Mouse (Mus musculus) liver, postnatal 0 days (tissue): ENCODE data around the gene Slc12a8. TPM values are rescaled to one million over a fixed set of nuclear protein-coding genes. Genes with fewer than 3 reads are reported as not detected.

ENCODE experiments used
- ATAC-seq: fragments of 200-750 bp; cut with Nextera tagmentation; 2 replicates; pipeline ENCODE4 v1.8.0; 2017; ENCODE audit warnings: mild to moderate bottlenecking, moderate library complexity
- DNase-seq: peaks from one replicate; pipeline ENCODE4 v3.0.0-alpha.2; 2016
- H3K27ac ChIP-seq: fragments of 300-500 bp; sonication (generic); 2 replicates; pipeline ENCODE4 v1.5.1; 2014; ENCODE audit warnings: antibody characterized with exemption, moderate library complexity, mild to moderate bottlenecking, low read depth
- H3K27me3 ChIP-seq: fragments of 300-500 bp; sonication (generic); 2 replicates; pipeline ENCODE4 v1.6.1; 2014; ENCODE audit warnings: low read length, control low read depth, mixed read lengths; ENCODE audit not compliant: insufficient read depth
- H3K36me3 ChIP-seq: fragments of 300-500 bp; sonication (generic); replicated peaks from 2 replicates; pipeline ENCODE4 v1.6.1; 2014; ENCODE audit warnings: mild to moderate bottlenecking, control low read depth, low read length, moderate library complexity, mixed read lengths; ENCODE audit not compliant: insufficient read depth
- H3K4me1 ChIP-seq: fragments of 300-500 bp; sonication (generic); 2 replicates; pipeline ENCODE4 v1.6.1; 2014; ENCODE audit warnings: antibody characterized with exemption, mild to moderate bottlenecking, control low read depth; ENCODE audit not compliant: insufficient read depth
- H3K4me2 ChIP-seq: fragments of 300-500 bp; sonication (generic); 2 replicates; pipeline ENCODE4 v1.6.1; 2014; ENCODE audit warnings: low read depth, mild to moderate bottlenecking, low read length, moderate library complexity, mixed read lengths
- H3K4me3 ChIP-seq: fragments of 300-500 bp; sonication (generic); 2 replicates; pipeline ENCODE4 v1.5.1; 2014; ENCODE audit warnings: low read depth, low read length
- H3K9ac ChIP-seq: fragments of 300-500 bp; sonication (generic); replicated peaks from 2 replicates; pipeline ENCODE4 v1.6.1; 2014; ENCODE audit warnings: mild to moderate bottlenecking, moderate library complexity
- H3K9me3 ChIP-seq: fragments of 300-500 bp; sonication (generic); 2 replicates; pipeline ENCODE4 v1.6.1; 2016; ENCODE audit warnings: mild to moderate bottlenecking, control low read depth, low read length, mixed read lengths
- CTCF ChIP-seq: sonication (generic); IDR thresholded peaks from 2 replicates; pipeline ENCODE4 v1.5.1; 2016; ENCODE audit warnings: antibody characterized with exemption, low read depth
- EP300 ChIP-seq: IDR thresholded peaks from 2 replicates; pipeline ENCODE4 v1.6.1; 2016; ENCODE audit warnings: antibody characterized with exemption, low read depth, mild to moderate bottlenecking
- WGBS: fragments of 180-500 bp; shearing (Covaris S2); extraction: QIAGEN DNeasy Blood & Tissue Kit; methylation state at CpG from one replicate; pipeline ENCODE4 v1.1.7; 2014; ENCODE audit not compliant: insufficient replicate concordance; 5-methylcytosine and 5-hydroxymethylcytosine counted together
- polyA plus RNA-seq: library from polyadenylated mRNA; unstranded; fragments of >200 nt; fragmentation: Nextera tagmentation; extraction: Ambion mirVana; gene quantifications from 2 replicates; pipeline ENCODE4 v1.2.1, GENCODE M21; 2015

Gene Slc12a8
- polyA plus RNA-seq, 1 experiment from 2014 or later: 0.18 TPM

DNA sequence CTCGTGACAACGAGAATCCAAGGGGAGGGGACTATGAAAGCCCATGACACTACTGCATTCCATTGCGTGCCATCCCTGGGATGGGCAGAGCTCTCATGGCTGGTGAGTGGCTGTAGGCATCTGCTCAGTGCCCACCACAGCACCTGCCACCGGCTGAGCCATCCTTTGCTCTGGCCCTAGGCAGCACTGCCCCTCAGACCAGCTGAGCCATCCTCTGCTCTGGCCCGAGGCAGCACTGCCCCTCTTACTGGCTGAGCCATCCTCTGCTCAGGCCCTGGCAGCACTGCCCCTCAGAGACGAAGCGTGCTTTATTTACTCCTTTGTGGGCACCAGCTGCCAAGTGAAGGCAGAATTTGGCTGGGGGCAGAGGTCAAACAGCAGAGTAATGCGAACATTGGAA is 94.2 kb downstream of the Slc12a8 start:
- no peak overlapping the region for H3K4me3 ChIP-seq
- TF ChIP-seq CTCF: no peak
- no peak for TF ChIP-seq EP300
- DNase-seq: no peak
- H3K27ac ChIP-seq: no peak overlapping the region
- H3K9ac ChIP-seq: no peak overlapping the region
- WGBS: 80% methylated on average over 8 of the region's 8 CpGs
- H3K4me2 ChIP-seq: no peak overlapping the region
- no peaks in the 10 kb centered on the region for H3K27me3 ChIP-seq
- no peaks in the 10 kb centered on the region for H3K4me1 ChIP-seq
- no peaks in the 10 kb centered on the region for H3K9me3 ChIP-seq
- no peak for ATAC-seq
- H3K36me3 ChIP-seq: no peaks in the 10 kb centered on the region

DNA sequence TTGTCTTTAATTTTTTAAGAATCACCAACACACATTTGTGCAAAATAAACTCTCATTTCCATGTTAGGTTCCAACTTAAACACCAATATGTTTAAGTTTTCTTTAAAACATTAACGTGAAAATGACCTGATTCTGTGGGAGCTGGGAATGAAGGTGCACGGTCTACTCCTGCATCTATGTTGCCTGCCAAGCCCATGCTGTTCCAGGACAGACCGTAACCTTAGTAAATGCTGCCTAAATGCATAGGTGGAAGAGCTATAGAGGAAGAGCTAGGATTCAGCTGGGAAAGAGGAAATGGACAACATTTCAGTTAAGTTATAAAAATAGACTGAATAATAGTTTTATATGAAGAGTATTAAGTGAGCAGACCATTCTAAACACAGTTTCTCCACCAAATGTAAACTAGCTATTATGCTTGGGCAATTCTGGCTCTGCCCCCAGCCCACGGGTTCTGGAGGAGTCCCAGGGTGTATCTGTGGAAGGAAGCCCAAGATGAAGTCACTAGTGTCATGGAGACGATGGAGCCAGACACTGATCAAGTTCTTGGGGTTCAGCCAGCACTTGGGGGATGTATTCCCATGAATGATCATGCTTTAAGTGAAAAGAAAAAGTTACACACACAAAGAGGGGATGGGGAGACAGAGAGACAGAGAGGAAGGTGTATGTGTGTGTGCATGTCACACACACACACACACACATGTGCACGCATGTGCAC is 95.1 kb downstream of the Slc12a8 start:
- ATAC-seq: no peak
- no peak overlapping the region for H3K9ac ChIP-seq
- no peak overlapping the region for H3K27ac ChIP-seq
- no peak overlapping the region for H3K4me3 ChIP-seq
- H3K27me3 ChIP-seq: no peaks in the 10 kb centered on the region
- TF ChIP-seq EP300: no peak
- TF ChIP-seq CTCF: no peak
- H3K4me2 ChIP-seq: no peak overlapping the region
- H3K4me1 ChIP-seq: no peaks in the 10 kb centered on the region
- H3K36me3 ChIP-seq: no peaks in the 10 kb centered on the region
- DNase-seq: no peak
- H3K9me3 ChIP-seq: no peaks in the 10 kb centered on the region
- 70% methylated on average over 6 of the region's 6 CpGs for WGBS

DNA sequence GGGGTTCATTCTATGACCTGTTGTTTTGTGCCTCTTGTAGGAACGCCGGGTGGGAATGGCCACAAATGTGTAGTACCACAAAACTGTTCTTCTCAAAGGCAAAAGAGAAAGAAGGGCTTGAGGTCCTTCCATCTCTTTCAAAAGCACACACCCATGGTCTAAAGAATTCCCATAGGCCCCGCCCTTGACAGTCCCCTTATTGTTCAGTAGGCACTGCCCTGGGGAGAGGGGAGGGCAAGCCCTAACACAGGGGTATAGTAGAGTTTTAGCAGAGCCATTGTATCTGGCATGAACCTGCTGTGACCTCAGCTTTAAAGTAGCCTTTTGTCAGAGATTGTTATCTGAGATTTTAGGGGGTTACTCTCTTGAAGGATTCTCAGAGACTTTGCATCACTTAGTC is 98.9 kb downstream of the Slc12a8 start:
- no peak for TF ChIP-seq CTCF
- no peak for TF ChIP-seq EP300
- Histone ChIP-seq H3K4me2 (no peak overlapping the region), H3K27me3 (no peaks in the 10 kb centered on the region), H3K9me3 (no peaks in the 10 kb centered on the region), H3K4me1 (no peaks in the 10 kb centered on the region), H3K9ac (no peak overlapping the region), H3K36me3 (no peaks in the 10 kb centered on the region), H3K27ac (no peak overlapping the region), H3K4me3 (no peak overlapping the region)
- DNase-seq (no peak), ATAC-seq (no peak)
- WGBS: 77% methylated on average over 3 of the region's 3 CpGs

DNA sequence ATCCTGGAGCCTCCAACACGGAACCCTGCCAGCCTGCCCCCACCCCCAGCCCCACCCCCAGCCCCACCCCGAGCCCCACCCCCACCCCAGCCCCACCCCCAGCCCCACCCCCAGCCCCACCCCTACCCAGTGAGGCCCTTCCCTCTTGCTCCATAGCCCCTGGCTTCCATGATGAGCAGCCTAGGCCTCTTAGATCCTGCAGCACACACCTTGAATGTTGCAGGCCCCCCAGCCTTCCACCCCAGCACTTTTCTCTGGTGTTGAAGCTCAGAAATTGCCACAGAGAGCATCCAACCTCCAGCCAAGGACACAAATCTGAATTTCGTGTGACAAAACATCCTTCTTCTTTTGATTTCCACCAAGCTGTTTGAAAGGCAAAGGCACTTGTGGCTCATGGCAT is 104.7 kb downstream of the Slc12a8 start:
- Histone ChIP-seq H3K27me3 (no peaks in the 10 kb centered on the region), H3K4me3 (no peak overlapping the region), H3K36me3 (no peaks in the 10 kb centered on the region), H3K4me1 (no peaks in the 10 kb centered on the region), H3K4me2 (no peak overlapping the region), H3K9ac (no peak overlapping the region), H3K9me3 (no peaks in the 10 kb centered on the region), H3K27ac (no peak overlapping the region)
- 66% methylated on average over 2 of the region's 3 CpGs for WGBS
- ATAC-seq (no peak), DNase-seq (no peak)
- no peak for TF ChIP-seq CTCF
- no peak for TF ChIP-seq EP300

DNA sequence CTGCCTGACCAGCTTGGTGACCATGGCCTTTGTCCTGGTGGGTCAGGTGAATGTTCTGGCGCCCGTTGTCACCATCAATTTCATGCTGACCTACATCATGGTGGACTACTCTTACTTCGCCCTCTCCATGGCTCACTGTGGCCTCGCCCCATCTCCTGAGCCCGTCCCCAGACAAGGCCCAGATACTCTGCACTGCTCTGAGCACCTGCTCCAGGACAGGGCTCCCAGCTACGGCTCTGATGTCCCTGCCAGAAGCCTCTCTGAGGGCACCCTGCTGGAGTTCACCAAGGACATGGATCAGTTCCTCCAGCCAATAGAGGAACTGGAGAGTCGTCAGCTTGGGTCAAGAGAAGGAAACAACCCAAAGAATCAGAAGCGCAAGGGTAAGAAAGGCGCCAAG is 107.5 kb downstream of the Slc12a8 start:
- H3K36me3 ChIP-seq: no peaks in the 10 kb centered on the region
- DNase-seq (no peak), ATAC-seq (no peak)
- 77% methylated on average over 9 of the region's 9 CpGs for WGBS
- no peaks in the 10 kb centered on the region for H3K4me1 ChIP-seq
- H3K27me3 ChIP-seq: no peaks in the 10 kb centered on the region
- H3K9ac ChIP-seq: no peak overlapping the region
- H3K27ac ChIP-seq: no peak overlapping the region
- H3K9me3 ChIP-seq: no peaks in the 10 kb centered on the region
- TF ChIP-seq EP300: no peak
- no peak overlapping the region for H3K4me3 ChIP-seq
- H3K4me2 ChIP-seq: no peak overlapping the region

DNA sequence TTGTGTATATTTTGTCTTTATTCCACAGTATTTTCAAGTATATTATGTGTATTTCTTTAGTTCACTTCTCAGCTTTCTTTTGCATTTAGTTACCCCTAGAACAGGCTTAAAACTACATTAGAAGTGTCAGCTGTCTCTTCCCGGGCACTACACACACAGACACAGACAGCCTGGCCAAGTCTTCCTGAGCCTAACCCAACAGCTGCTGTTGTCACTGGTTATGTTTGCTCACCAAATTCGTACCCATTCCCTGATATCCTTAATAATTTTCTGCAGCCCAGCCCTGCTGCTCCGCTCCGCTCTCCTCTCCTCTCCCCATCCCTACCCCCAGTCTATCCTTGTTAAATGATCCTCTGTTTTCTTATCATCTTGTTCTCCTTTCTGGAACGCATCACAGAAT is 112.4 kb downstream of the Slc12a8 start:
- WGBS: 88% methylated on average over 5 of the region's 5 CpGs
- H3K4me3 ChIP-seq: no peak overlapping the region
- ATAC-seq (no peak), DNase-seq (no peak)
- H3K4me1 ChIP-seq: no peaks in the 10 kb centered on the region
- no peak overlapping the region for H3K9ac ChIP-seq
- H3K27me3 ChIP-seq: no peaks in the 10 kb centered on the region
- TF ChIP-seq CTCF (no peak), EP300 (no peak)
- no peaks in the 10 kb centered on the region for H3K9me3 ChIP-seq
- H3K4me2 ChIP-seq: no peak overlapping the region
- no peak overlapping the region for H3K27ac ChIP-seq
- no peaks in the 10 kb centered on the region for H3K36me3 ChIP-seq
